Mouse (Mus musculus): Measurements from ENCODE around the gene Ndufb10. TPM values are rescaled to one million over a fixed set of nuclear protein-coding genes. Genes with fewer than 3 reads are reported as not detected.
"Not testable (repeated sequence)": the region's sequence is repeated elsewhere in the genome, so short reads cannot be mapped to it uniquely, and the experiment has no call there.

The Ndufb10 gene
- polyA plus RNA-seq, 1 experiment from 2014 or later: 221 TPM

- Histone ChIP-seq H3K9ac (peak overlapping the region; percentile 95), H3K4me2 (peak overlapping the region; percentile 66), H3K36me3 (ENCODE audit: insufficient read depth) (peaks cover 47% of the 10 kb centered on the region), H3K4me3 (ENCODE audit: low read depth, low read length) (peak overlapping the region; percentile 90)
- not testable (repeated sequence) for H3K27me3 ChIP-seq (ENCODE audit: insufficient read depth, low read length); H3K4me1 ChIP-seq (ENCODE audit: insufficient read depth); DNase-seq; ATAC-seq (ENCODE audit: insufficient read depth); H3K9me3 ChIP-seq (ENCODE audit: low read depth, low read length); H3K27ac ChIP-seq (ENCODE audit: low read depth)
- peak; percentile 30; the same call in 1 of the 2 replicates for TF ChIP-seq CTCF (IDR thresholded peaks at IDR 0.05; ENCODE audit: low read depth)
- WGBS: 58% methylated on average over 5 of the region's 5 CpGs
Observed at GRCm38 (mm10) chr17:24718938-24719337, 5.3 kb downstream of the Ndufb10 start.

GRCm38 (mm10) chr17:24717943-24718342 is 6.3 kb downstream of the Ndufb10 start, which contains the start of the genes Rnf151 and Rps2:
Rnf151 (minus strand) TSS chr17:24718063.
Rps2 (plus strand) TSS chr17:24718116.
- ATAC-seq (ENCODE audit: insufficient read depth): no peak
- Histone ChIP-seq H3K4me3 (ENCODE audit: low read depth, low read length) (peak within 1 kb of the TSS; percentile 90), H3K9ac (peak within 1 kb of the TSS; percentile 95), H3K36me3 (ENCODE audit: insufficient read depth) (peaks cover 47% of the 10 kb centered on the region), H3K4me1 (ENCODE audit: insufficient read depth) (0 out of 2 replicates have a peak, but pooled peaks cover 7% of the 10 kb centered on the region), H3K27ac (ENCODE audit: low read depth) (no peak within 1 kb of the TSS), H3K9me3 (ENCODE audit: low read depth, low read length) (no peaks in the 10 kb centered on the region), H3K27me3 (ENCODE audit: insufficient read depth, low read length) (no peaks in the 10 kb centered on the region), H3K4me2 (peak within 1 kb of the TSS; percentile 66)
- WGBS: 80% methylated on average over 4 of the region's 4 CpGs
- no peak for DNase-seq
- no peak for TF ChIP-seq CTCF (IDR thresholded peaks at IDR 0.05; ENCODE audit: low read depth)

GRCm38 (mm10) chr17:24716166-24716682 is 8.1 kb downstream of the Ndufb10 start:
- DNase-seq: no peak
- H3K27ac ChIP-seq (ENCODE audit: low read depth): no peak overlapping the region
- 96% methylated on average over 15 of the region's 15 CpGs for WGBS
- H3K4me1 ChIP-seq (ENCODE audit: insufficient read depth): 0 out of 2 replicates have a peak, but pooled peaks cover 5% of the 10 kb centered on the region
- ATAC-seq (ENCODE audit: insufficient read depth): no peak
- H3K9me3 ChIP-seq (ENCODE audit: low read depth, low read length): no peaks in the 10 kb centered on the region
- no peak overlapping the region for H3K4me3 ChIP-seq (ENCODE audit: low read depth, low read length)
- no peak overlapping the region for H3K4me2 ChIP-seq
- H3K27me3 ChIP-seq (ENCODE audit: insufficient read depth, low read length): no peaks in the 10 kb centered on the region
- H3K9ac ChIP-seq: no peak overlapping the region
- TF ChIP-seq CTCF (IDR thresholded peaks at IDR 0.05; ENCODE audit: low read depth): no peak
- peaks cover 32% of the 10 kb centered on the region for H3K36me3 ChIP-seq (ENCODE audit: insufficient read depth)

GRCm38 (mm10) chr17:24715556-24715955 is 8.7 kb downstream of the Ndufb10 start:
- H3K9me3 ChIP-seq (ENCODE audit: low read depth, low read length): no peaks in the 10 kb centered on the region
- DNase-seq: no peak
- H3K27ac ChIP-seq (ENCODE audit: low read depth): no peak overlapping the region
- H3K4me3 ChIP-seq (ENCODE audit: low read depth, low read length): no peak overlapping the region
- WGBS: 84% methylated on average over 6 of the region's 6 CpGs
- no peak overlapping the region for H3K9ac ChIP-seq
- 0 out of 2 replicates have a peak, but pooled peaks cover 4% of the 10 kb centered on the region for H3K4me1 ChIP-seq (ENCODE audit: insufficient read depth)
- TF ChIP-seq CTCF (IDR thresholded peaks at IDR 0.05; ENCODE audit: low read depth): no peak
- no peak for ATAC-seq (ENCODE audit: insufficient read depth)
- no peaks in the 10 kb centered on the region for H3K27me3 ChIP-seq (ENCODE audit: insufficient read depth, low read length)
- H3K36me3 ChIP-seq (ENCODE audit: insufficient read depth): peaks cover 26% of the 10 kb centered on the region; the same call in 1 of the 2 replicates
- H3K4me2 ChIP-seq: no peak overlapping the region

- H3K9ac ChIP-seq: no peak overlapping the region
- DNase-seq (peak; percentile 73), ATAC-seq (ENCODE audit: insufficient read depth) (no peak)
- peak; percentile 58 for TF ChIP-seq CTCF (IDR thresholded peaks at IDR 0.05; ENCODE audit: low read depth)
- no peak overlapping the region for H3K27ac ChIP-seq (ENCODE audit: low read depth)
- no peaks in the 10 kb centered on the region for H3K9me3 ChIP-seq (ENCODE audit: low read depth, low read length)
- H3K4me1 ChIP-seq (ENCODE audit: insufficient read depth): no peaks in the 10 kb centered on the region
- WGBS: 29% methylated on average over 2 of the region's 2 CpGs
- peaks cover 18% of the 10 kb centered on the region for H3K36me3 ChIP-seq (ENCODE audit: insufficient read depth)
- no peaks in the 10 kb centered on the region for H3K27me3 ChIP-seq (ENCODE audit: insufficient read depth, low read length)
- H3K4me3 ChIP-seq (ENCODE audit: low read depth, low read length): no peak overlapping the region
- no peak overlapping the region for H3K4me2 ChIP-seq
Observed at GRCm38 (mm10) chr17:24708646-24709045, 15.6 kb downstream of the Ndufb10 start.

- no peaks in the 10 kb centered on the region for H3K27me3 ChIP-seq (ENCODE audit: insufficient read depth, low read length)
- H3K9me3 ChIP-seq (ENCODE audit: low read depth, low read length): no peaks in the 10 kb centered on the region
- peak overlapping the region; percentile 79 for H3K27ac ChIP-seq (ENCODE audit: low read depth)
- H3K4me1 ChIP-seq (ENCODE audit: insufficient read depth): no peaks in the 10 kb centered on the region
- H3K4me3 ChIP-seq (ENCODE audit: low read depth, low read length): peak overlapping the region; percentile 81
- no peak for TF ChIP-seq CTCF (IDR thresholded peaks at IDR 0.05; ENCODE audit: low read depth)
- H3K36me3 ChIP-seq (ENCODE audit: insufficient read depth): peaks cover 21% of the 10 kb centered on the region
- peak overlapping the region; percentile 63 for H3K4me2 ChIP-seq
- ATAC-seq (ENCODE audit: insufficient read depth): peak; percentile 53; the same call in 1 of the 2 replicates
- DNase-seq: no peak
- peak overlapping the region; percentile 74 for H3K9ac ChIP-seq
- 4% methylated on average over 24 of the region's 24 CpGs for WGBS
Observed at GRCm38 (mm10) chr17:24707801-24708425, 16.4 kb downstream of the Ndufb10 start.

Measured in lung, embryonic 14.5 days (tissue).